Mouse (Mus musculus) frontal cortex, postnatal 25 days (tissue): ENCODE measurements at regions not wholly inside any gene's neighbourhood (a gene's known extent, or its start where the extent isn't known, plus 50 kb on each side); places are given as distances from the start of the nearest gene placed in this dataset.

Experiments used
- DNase-seq, 2 experiments: peaks; one replicate each; pipeline ENCODE4 v3.0.0; 2022; ENCODE audit warnings: low spot score in 2 of 2

DNA sequence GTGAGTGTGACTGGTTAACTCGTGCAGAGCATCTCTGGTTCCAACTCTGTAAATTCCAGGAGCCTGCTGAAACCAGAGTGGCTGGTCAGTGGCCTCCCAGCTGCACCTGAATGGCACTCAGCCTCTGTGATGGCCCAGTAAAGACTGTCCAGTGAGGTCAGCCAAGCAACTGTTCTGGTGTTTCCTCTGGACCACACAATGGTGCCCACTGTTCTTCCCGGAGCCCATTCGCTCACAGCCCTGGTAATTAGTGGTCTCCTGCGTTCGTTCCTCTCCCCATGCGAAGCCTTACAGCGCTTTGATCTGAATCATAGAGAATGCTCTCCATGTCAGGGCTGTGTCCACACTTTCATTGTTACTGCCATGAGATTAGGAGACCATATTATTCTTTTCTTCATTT is 75.5 kb downstream of the Enkur start:
- no peak for DNase-seq

GRCm38 (mm10) chr2:21126531-21126930 is 78.6 kb downstream of the Enkur start:
- no peak for DNase-seq

DNA sequence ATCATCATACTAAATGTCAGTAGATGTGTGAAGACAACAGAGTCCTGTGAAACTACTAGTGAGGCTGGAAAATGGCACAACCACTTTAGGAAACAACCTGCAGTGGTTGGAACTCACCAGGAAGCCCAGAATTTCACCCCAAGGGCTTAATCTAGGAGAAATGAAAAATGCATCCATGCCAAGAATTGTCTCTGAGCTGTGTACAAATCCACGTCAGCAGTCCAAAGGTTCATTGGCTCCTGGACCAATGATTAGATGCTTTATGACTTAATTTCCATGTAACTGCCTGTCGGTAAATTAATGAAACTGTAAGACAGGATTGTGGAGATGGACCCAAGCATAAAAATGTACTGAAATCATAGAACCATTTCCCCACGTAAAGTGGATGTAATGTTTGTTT is 82.7 kb downstream of the Enkur start:
- no peak for DNase-seq

DNA sequence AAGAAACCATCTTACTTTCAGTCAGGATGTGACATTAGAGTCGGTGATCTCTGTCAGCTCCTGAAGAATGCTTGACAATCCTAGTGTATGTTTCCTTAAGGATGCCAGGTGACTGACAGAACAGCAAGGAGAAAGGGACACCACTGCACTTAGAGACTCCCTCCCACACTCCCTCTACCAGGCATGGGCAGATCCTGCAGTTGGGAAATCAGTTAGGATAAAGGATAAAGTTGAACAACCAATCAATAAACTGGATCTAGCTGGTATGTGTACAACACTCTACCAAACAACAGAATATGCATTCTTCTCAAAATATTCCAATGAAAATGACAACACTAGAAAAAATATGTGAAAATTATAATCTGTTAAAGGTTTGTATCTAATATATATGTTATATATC is 83.5 kb downstream of the Enkur start:
- no peak for DNase-seq

DNA sequence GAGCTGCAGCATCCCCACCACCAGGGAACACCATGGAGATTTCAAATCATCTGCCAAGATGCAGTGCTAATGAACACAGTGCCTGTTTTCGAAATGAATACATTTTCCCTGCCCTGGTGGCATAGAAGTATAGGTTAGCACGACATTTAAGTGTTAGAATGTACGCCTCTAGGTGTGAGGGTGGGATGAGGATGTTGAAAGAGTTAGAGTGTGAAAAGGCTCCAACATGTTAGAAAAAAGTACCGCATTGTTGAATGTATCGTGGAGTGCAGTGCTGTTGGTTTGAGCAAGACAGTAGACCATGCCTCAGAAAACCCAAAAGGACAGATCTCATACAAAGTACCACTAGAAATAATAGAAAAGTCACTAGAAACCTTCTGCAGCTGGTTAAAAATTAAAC is 88.3 kb downstream of the Enkur start:
- DNase-seq: no peak

GRCm38 (mm10) chr2:21111527-21111926 is 93.6 kb downstream of the Enkur start:
- no peak for DNase-seq

DNA sequence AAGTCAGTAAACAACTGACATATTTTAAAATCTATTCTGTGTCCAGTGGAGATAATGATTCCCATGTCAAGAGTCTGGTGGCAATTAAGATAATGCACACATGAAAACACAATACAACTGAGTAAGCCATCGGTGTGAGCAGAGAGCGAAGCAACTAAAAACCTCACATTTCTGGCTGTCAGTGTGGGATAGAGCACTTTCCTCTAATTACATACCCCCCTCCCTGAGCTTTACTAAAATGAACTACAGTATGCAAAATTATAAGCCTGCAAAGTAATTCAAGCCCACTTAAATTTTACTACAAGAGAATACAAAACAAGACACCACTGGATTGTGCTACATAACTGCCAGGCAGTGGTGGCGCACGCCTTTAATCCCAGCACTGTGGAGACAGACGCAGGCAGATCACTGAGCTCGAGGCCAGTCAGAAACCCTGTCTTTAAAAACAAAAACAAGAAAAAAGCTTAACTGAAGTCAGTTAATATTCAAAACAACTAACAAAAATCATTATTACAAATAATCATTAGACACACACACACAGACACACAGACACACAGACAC is 104.8 kb downstream of the Enkur start:
- DNase-seq: no peak

DNA sequence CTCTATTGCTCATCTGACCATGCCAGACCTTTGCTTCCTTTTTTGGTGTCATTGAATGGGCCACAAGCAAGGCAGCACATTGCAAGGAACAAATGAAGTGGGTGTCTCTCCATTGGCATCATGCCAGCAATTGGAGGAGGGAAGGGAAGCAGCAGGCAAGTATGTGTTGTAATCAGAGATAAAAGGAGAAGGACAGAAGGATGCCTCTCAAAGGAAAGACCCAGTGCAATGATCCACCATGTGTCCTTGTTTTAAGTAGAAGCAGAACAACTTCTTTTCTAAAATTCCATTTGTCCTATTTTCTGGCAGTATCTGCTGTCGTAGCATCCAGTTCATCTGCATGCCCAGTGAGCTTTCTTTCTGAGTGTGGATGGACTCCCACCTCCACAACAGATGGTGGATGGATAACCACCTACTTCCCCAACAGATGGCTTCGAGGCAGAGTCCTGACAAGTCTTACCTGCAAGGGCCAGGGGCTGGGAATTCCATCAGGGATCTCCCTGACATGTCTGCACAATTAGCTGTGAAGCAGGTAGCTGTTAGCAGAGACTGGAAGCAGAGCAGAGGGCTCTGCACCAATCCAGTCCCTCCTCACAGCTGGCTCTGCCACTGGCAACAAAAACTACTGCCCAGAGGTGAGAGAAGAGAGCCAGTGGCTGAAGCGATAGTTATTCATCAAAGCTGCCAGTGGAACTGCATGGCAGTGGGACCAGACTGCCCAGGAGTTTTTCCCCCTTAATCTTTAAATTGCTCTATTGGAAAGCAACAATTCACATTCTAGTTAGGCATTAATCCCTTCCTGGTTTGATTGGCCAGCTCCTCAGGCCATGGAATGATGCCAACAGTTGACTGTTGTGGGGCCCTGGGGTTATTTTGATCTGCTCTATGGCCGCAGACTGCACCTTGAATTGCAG is 113.8 kb downstream of the Enkur start:
- DNase-seq: no peak

- no peak for DNase-seq
These were observed 116.8 kb upstream of the Arhgap21 start for GRCm38 (mm10) chr2:21085517-21085916.

- DNase-seq: no peak
These were observed 98.7 kb upstream of the Arhgap21 start for GRCm38 (mm10) chr2:21067292-21067850.

- DNase-seq: no peak
These were observed 91.6 kb upstream of the Arhgap21 start for GRCm38 (mm10) chr2:21060347-21060650.

- no peak for DNase-seq
These were observed 91.1 kb upstream of the Arhgap21 start for GRCm38 (mm10) chr2:21059618-21060346.

DNA sequence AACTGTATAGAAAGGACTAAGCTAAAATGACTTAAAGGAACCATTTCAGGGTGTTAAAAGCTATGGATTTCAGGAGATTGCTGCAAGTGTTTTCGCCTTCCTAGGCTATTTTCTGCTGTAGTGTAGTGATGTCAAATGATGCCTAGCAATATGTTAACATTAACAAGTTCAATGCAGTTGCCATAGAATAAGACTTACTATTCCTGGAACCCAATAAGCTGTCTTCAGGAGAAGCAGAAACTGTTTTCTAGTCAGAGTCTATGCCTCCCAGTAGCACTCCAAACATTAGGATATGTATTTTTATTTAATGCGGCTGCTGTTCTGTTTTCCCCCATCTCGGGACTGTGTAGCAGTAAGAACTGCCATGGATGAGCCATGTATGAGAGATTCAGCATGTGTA is 90.3 kb upstream of the Arhgap21 start:
- no peak for DNase-seq

DNA sequence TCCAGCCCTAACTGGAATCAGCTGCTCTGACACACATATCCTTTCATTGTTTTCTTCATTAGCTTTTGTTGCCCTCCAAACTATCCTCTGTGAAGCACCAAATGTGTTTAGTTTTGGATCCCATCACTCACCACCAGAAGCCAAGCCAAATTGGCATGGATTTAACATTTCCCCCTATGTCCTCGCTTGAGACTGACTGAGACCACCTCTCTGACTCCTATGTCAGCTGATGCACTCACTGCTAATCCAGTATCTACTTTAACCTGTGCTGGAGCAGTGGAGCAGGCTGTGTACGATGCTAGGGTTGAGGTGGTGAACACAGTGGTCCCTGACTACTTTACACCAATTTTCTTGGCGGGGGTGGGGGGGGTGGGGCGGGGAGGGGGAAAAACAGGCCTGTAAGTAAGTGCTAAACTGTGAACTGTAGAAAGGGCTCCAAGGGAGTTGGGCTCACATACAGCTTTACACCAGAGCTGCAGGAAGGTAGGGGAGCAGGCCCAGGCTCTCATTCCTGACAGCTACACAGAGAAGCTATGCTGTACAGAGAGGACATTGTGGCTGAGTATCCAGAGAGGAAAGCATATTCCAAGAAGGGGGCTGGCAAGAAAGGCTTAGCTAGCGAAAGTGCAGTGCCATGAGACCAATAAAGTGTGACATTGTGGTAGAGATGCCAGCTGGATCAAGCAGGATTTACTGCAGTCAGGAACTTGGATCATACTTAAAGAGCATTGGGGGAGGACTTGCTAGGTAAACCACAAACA is 87.9 kb upstream of the Arhgap21 start:
- DNase-seq: no peak

GRCm38 (mm10) chr2:21055416-21055815 is 86.7 kb upstream of the Arhgap21 start:
- DNase-seq: no peak

DNA sequence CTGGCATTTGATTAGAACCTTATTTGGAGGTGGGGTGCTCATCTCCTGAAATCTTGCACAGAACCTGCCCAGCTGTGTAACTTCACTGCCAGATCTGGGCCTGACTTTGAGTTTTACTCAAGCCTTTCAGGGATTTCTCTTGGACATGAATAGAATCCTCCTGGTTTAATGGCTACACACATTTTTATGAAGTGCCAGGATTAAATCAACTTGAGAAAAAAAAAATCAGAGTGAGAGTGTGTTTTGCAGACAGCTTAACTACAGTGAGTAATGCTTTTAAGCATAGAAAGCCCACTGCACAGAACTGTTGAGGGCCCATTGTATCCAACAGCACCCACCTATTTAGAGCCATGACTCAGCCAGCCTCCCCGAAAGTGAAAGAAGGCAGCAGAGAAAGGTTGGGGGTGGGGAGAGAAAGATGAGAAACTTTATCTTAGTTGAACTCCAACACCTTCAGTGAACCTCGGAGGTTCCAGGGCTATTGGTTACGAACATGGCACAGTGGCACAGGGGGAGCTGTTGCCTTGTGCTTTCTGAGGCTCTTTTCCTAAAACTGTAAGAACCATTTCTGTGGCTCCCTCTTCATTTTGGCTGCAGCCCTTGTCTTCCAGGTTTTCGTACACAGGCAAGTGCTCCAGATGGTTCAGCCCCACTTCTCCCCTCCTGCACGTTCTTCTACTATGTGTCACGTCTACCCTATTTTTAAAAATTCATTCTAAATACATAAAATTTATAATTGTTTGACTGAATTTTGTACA is 85.8 kb upstream of the Arhgap21 start:
- peak in 1 of 2 experiments; percentile 20 for DNase-seq

- no peak for DNase-seq
These were observed 84.9 kb upstream of the Arhgap21 start for GRCm38 (mm10) chr2:21053596-21053995.

- DNase-seq: no peak
These were observed 80.3 kb upstream of the Arhgap21 start for GRCm38 (mm10) chr2:21048996-21049395.

- no peak for DNase-seq
These were observed 79.5 kb upstream of the Arhgap21 start for GRCm38 (mm10) chr2:21048226-21048625.

DNA sequence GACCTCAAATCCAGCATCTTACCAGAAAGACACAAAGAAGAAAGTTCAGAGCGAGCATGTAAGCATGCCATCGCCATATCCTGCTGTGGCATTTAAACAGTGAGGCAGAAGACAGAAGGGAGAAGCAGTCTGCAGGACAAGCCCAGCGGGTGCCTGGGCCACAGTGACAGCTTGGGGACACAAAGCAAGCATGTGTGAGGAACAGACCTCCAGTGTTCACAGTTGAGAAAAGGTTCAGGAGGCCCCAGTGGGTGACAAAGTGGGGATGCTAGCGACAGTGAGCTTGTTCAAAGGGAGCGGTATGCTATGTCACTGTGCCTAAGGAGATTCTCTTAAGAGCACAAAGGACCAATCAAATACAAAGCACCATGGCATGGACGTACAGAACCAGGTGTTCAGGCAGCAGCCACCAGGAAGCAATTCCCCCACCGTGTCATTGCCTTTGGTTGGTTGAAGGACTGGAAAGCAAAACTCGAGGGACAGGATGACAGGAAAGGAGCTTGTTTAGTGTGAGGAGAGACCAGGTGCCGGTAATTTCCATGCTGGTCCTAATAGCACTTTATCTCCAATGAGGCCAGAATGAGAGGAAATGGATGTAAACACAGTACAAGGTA is 77.9 kb upstream of the Arhgap21 start:
- no peak for DNase-seq

DNA sequence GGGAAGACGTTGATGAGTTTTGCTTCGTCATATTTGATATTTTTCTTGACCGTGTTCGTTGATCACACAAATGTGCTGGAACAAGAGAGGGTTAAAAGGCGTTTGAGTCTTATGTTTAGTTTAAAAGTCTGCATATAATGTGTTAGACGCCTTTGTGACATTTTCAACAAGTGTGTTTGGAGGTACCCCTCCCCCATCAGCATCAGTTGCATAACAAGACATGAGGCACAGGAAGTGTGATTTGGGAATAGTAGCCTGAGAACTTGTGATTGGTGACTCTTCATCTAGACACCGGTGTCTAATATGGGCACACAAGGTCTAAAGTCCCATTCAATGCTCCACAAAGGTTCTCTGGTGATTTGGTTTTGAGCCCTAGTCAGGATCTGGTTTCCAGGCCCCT is 76.1 kb upstream of the Arhgap21 start:
- DNase-seq: no peak
